Mouse (Mus musculus) gastrocnemius, postnatal 36 days (tissue): ENCODE measurements around the gene Ppp1r3c. TPM values are rescaled to one million over a fixed set of nuclear protein-coding genes. Genes with fewer than 3 reads are reported as not detected.
A peak's percentile ranks its signal among the peaks of the same experiment; 100 is the strongest.

ENCODE experiments used
- DNase-seq, 2 experiments: peaks; one replicate each; pipeline ENCODE4 v3.0.0; 2022
- intact Hi-C: fragments of 180-260 bp; cut with DNase I; formaldehyde crosslinking; loops from one replicate; pipeline ENCODE4 v1.15.1; 2025
- long read RNA-seq, 2 experiments: library from polyadenylated mRNA; stranded (forward); transcript quantifications; one replicate each; pipeline ENCODE4 v2.0.0; 2021
- total RNA-seq, 2 experiments: library from RNA; stranded (reverse); gene quantifications; 2 replicates each; pipeline ENCODE4 v1.2.3; 2021

Ppp1r3c gene
- 100 to 1,000 TPM; 226 to 705 TPM for total RNA-seq
- long read RNA-seq, experiment 1, transcript Ppp1r3c-201 (2 exons, 2,725 nt) = major isoform, 103 of 291 reads
- long read RNA-seq, experiment 1, partial matches to known transcripts = 183 of 291 reads
- long read RNA-seq, experiment 1, other reads (novel, unspliced or antisense) = 5 of 291 reads
- long read RNA-seq, experiment 2, transcript Ppp1r3c-201 (2 exons, 2,725 nt) = major isoform, 39 of 112 reads
- long read RNA-seq, experiment 2, partial matches to known transcripts = 0 of 112 reads
- long read RNA-seq, experiment 2, other reads (novel, unspliced or antisense) = 73 of 112 reads

- peak; percentile 89 to 93 for DNase-seq
- intact Hi-C loops = loop anchor here (5.0 kb wide), 1 partner anchor 36 kb away; no protein-coding TSS in a partner anchor
These were observed at the start of gene Ppp1r3c for GRCm38 (mm10) chr19:36736537-36736936. Gene Ppp1r3c (minus strand): TSS chr19:36736653.

- intact Hi-C loops = no loop called here
- no peak for DNase-seq
These were observed 46.7 kb upstream of the Ppp1r3c start for GRCm38 (mm10) chr19:36783179-36783578.

- no peak for DNase-seq
- intact Hi-C loops = no loop called here
These were observed 46.1 kb upstream of the Ppp1r3c start for GRCm38 (mm10) chr19:36782591-36782990.

- intact Hi-C loops = no loop called here
- DNase-seq = no peak
These were observed 45.5 kb upstream of the Ppp1r3c start for GRCm38 (mm10) chr19:36781996-36782395.

- no peak for DNase-seq
- intact Hi-C loops = no loop called here
These were observed 43.9 kb upstream of the Ppp1r3c start for GRCm38 (mm10) chr19:36780375-36780774.

GRCm38 (mm10) chr19:36779765-36780164 lies 43.3 kb upstream of the Ppp1r3c start:
- DNase-seq = no peak
- intact Hi-C loops = no loop called here

GRCm38 (mm10) chr19:36775531-36775930 lies 39.1 kb upstream of the Ppp1r3c start:
- DNase-seq = peak; percentile 47 to 68
- intact Hi-C loops = loop anchor here (2.0 kb wide), 1 partner anchor 87 kb away; no protein-coding TSS in a partner anchor

GRCm38 (mm10) chr19:36773716-36774459 lies 37.4 kb upstream of the Ppp1r3c start:
- no peak for DNase-seq
- intact Hi-C loops = loop anchor here (2.0 to 5.0 kb wide), 2 partner anchors 37 to 85 kb away; partner anchors contain the start of gene Ppp1r3c

- DNase-seq = no peak
- intact Hi-C loops = no loop called here
These were observed 31.6 kb upstream of the Ppp1r3c start for GRCm38 (mm10) chr19:36768084-36768483.

GRCm38 (mm10) chr19:36764451-36764850 lies 28.0 kb upstream of the Ppp1r3c start:
- intact Hi-C loops = no loop called here
- DNase-seq = no peak

- intact Hi-C loops = no loop called here
- no peak for DNase-seq
These were observed 12.5 kb upstream of the Ppp1r3c start for GRCm38 (mm10) chr19:36748996-36749395.

- intact Hi-C loops = loop anchor here (5.0 kb wide), 1 partner anchor 135 kb away; no protein-coding TSS in a partner anchor
- no peak for DNase-seq
These were observed 5.9 kb upstream of the Ppp1r3c start for GRCm38 (mm10) chr19:36742331-36742730.

- no peak for DNase-seq
- intact Hi-C loops = loop anchor here (5.0 kb wide), 2 partner anchors 33 to 132 kb away; no protein-coding TSS in a partner anchor
These were observed 3.2 kb upstream of the Ppp1r3c start for GRCm38 (mm10) chr19:36739566-36740211.

GRCm38 (mm10) chr19:36738009-36738408 lies 1.6 kb upstream of the Ppp1r3c start:
- no peak for DNase-seq
- intact Hi-C loops = loop anchor here (5.0 kb wide), 1 partner anchor 34 kb away; no protein-coding TSS in a partner anchor

- DNase-seq = no peak
- intact Hi-C loops = loop anchor here (5.0 kb wide), 1 partner anchor 35 kb away; no protein-coding TSS in a partner anchor
These were observed 634 bp upstream of the Ppp1r3c start for GRCm38 (mm10) chr19:36737087-36737486.

- intact Hi-C loops = loop anchor here (5.0 kb wide), 2 partner anchors 38 to 47 kb away; no protein-coding TSS in a partner anchor
- DNase-seq = peak in 1 of 2 experiments; percentile 19
These were observed 2.0 kb downstream of the Ppp1r3c start for GRCm38 (mm10) chr19:36734308-36735038.

GRCm38 (mm10) chr19:36733191-36733943 lies 3.1 kb downstream of the Ppp1r3c start:
- no peak for DNase-seq
- intact Hi-C loops = loop anchor here (5.0 kb wide), 1 partner anchor 46 kb away; no protein-coding TSS in a partner anchor

GRCm38 (mm10) chr19:36731310-36731709 lies 5.1 kb downstream of the Ppp1r3c start:
- intact Hi-C loops = loop anchor here (5.0 kb wide), 1 partner anchor 44 kb away; no protein-coding TSS in a partner anchor
- peak; percentile 31 to 53 for DNase-seq

- intact Hi-C loops = loop anchor here (5.0 kb wide), 1 partner anchor 43 kb away; no protein-coding TSS in a partner anchor
- DNase-seq = peak in 1 of 2 experiments; percentile 22
These were observed 6.0 kb downstream of the Ppp1r3c start for GRCm38 (mm10) chr19:36730414-36730813.
